In genomic region chr3:126402836-126403235, GRCm38 (mm10) we compare ENCODE assay signal across 8 mouse cellular contexts. TPM values are rescaled to one million over a fixed set of nuclear protein-coding genes. Genes with fewer than 3 reads are reported as not detected.
DNase-seq lines count a peak whose midpoint lies in the region; ATAC-seq and TF ChIP-seq lines count a peak whose summit lies in the region.

No protein-coding gene starts in this region.

- WGBS in forebrain, embryonic 12.5 days: 35% methylated on average over 3 of the region's 3 CpGs
- 32% methylated on average over 3 of the region's 3 CpGs for WGBS in hindbrain, embryonic 11.5 days
- WGBS in lung, embryonic 16.5 days: 23% methylated on average over 3 of the region's 3 CpGs

- H3K4me2 ChIP-seq in forebrain, embryonic 12.5 days: no peak overlapping the region
- no peak overlapping the region for H3K4me2 ChIP-seq in hindbrain, embryonic 11.5 days (replicated peaks; ENCODE audit: low read depth, low read length)
- H3K4me2 ChIP-seq in lung, embryonic 16.5 days (ENCODE audit: low read depth, low read length): no peak overlapping the region

- H3K9me3 ChIP-seq in MEL (replicated peaks; ENCODE audit: insufficient read depth, low read length): no peaks in the 10 kb centered on the region
- no peaks in the 10 kb centered on the region for H3K9me3 ChIP-seq in forebrain, embryonic 12.5 days
- no peaks in the 10 kb centered on the region for H3K9me3 ChIP-seq in hindbrain, embryonic 11.5 days (ENCODE audit: control insufficient read depth, low read length)
- no peaks in the 10 kb centered on the region for H3K9me3 ChIP-seq in lung, embryonic 16.5 days (ENCODE audit: control insufficient read depth, low read length)

- H3K4me3 ChIP-seq in MEL (ENCODE audit: control insufficient read depth in 1 of 2, insufficient read depth in 1 of 2, low read depth in 2 of 2, low read length in 2 of 2): no peak overlapping the region
- H3K4me3 ChIP-seq in forebrain, embryonic 12.5 days (replicated peaks): no peak overlapping the region
- no peak overlapping the region for H3K4me3 ChIP-seq in hindbrain, embryonic 11.5 days (ENCODE audit: low read depth, low read length)
- H3K4me3 ChIP-seq in lung, embryonic 16.5 days (ENCODE audit: low read length): no peak overlapping the region

- no peak for TF ChIP-seq EP300 in MEL (IDR thresholded peaks at IDR 0.05; ENCODE audit: low read depth in 1 of 2, low read length in 2 of 2)

- no peak overlapping the region for H3K9ac ChIP-seq in MEL (ENCODE audit: control insufficient read depth, low read depth, low read length, poor library complexity, severe bottlenecking)
- H3K9ac ChIP-seq in forebrain, embryonic 12.5 days: no peak overlapping the region
- no peak overlapping the region for H3K9ac ChIP-seq in hindbrain, embryonic 11.5 days (ENCODE audit: low read depth, low read length)
- H3K9ac ChIP-seq in lung, embryonic 16.5 days (ENCODE audit: low read length): no peak overlapping the region

- H3K36me3 ChIP-seq in MEL (ENCODE audit: control insufficient read depth in 1 of 2, insufficient read depth in 2 of 2, low read length in 2 of 2): no peaks in the 10 kb centered on the region; a peak in 1 of 4 replicates
- no peaks in the 10 kb centered on the region for H3K36me3 ChIP-seq in forebrain, embryonic 12.5 days (replicated peaks)
- H3K36me3 ChIP-seq in hindbrain, embryonic 11.5 days (ENCODE audit: control insufficient read depth, insufficient read depth, low read length): no peaks in the 10 kb centered on the region
- H3K36me3 ChIP-seq in lung, embryonic 16.5 days (ENCODE audit: control insufficient read depth, insufficient read depth, low read length): no peaks in the 10 kb centered on the region

- no peaks in the 10 kb centered on the region for H3K79me2 ChIP-seq in MEL (ENCODE audit: control insufficient read depth, insufficient read depth, low read length, poor library complexity)

- H3K27ac ChIP-seq in MEL (ENCODE audit: control insufficient read depth, low read depth, low read length): no peak overlapping the region
- H3K27ac ChIP-seq in forebrain, embryonic 12.5 days: no peak overlapping the region
- H3K27ac ChIP-seq in hindbrain, embryonic 11.5 days (ENCODE audit: low read depth, low read length): no peak overlapping the region
- no peak overlapping the region for H3K27ac ChIP-seq in lung, embryonic 16.5 days (ENCODE audit: low read length)

- no peaks in the 10 kb centered on the region for H3K4me1 ChIP-seq in MEL (ENCODE audit: control insufficient read depth in 1 of 2, insufficient read depth in 2 of 2, low read length in 2 of 2)
- no peaks in the 10 kb centered on the region; the same call in 1 of the 2 replicates for H3K4me1 ChIP-seq in forebrain, embryonic 12.5 days
- H3K4me1 ChIP-seq in hindbrain, embryonic 11.5 days (replicated peaks; ENCODE audit: control insufficient read depth, insufficient read depth, low read length): no peaks in the 10 kb centered on the region
- H3K4me1 ChIP-seq in lung, embryonic 16.5 days (replicated peaks; ENCODE audit: control insufficient read depth, insufficient read depth, low read length): no peaks in the 10 kb centered on the region

- peak; percentile 84 for TF ChIP-seq RAD21 in MEL (IDR thresholded peaks at IDR 0.05; ENCODE audit: low read depth, low read length)

- TF ChIP-seq POLR2A in MEL (IDR thresholded peaks at IDR 0.05; ENCODE audit: control insufficient read depth in 1 of 2, insufficient read depth in 1 of 2, low read depth in 1 of 2, low read length in 2 of 2, poor library complexity in 1 of 2): no peak

- TF ChIP-seq CTCF in MEL (IDR thresholded peaks at IDR 0.05 in 2 of 3, conservative IDR thresholded peaks at IDR 0.05 in 1 of 3; ENCODE audit: control insufficient read depth in 1 of 3, insufficient read depth in 1 of 3, low read depth in 2 of 3, low read length in 3 of 3, poor library complexity in 1 of 3, severe bottlenecking in 1 of 3): peak; percentile 45 to 81 (median 63)

- peak; percentile 65 for DNase-seq in MEL (ENCODE audit: low read depth, low spot score)
- DNase-seq in c-Kit-positive CD71-negative TER-119-negative erythroid progenitor cells, embryonic 14.5 days (ENCODE audit: low read depth): peak; percentile 46
- peak; percentile 86 for DNase-seq in hindbrain, embryonic 11.5 days (ENCODE audit: low spot score)
- DNase-seq in layer of hippocampus, adult 18-20 months (ENCODE audit: low spot score in 2 of 2): peak; percentile 54 to 88
- DNase-seq in right cerebral cortex, adult 18-20 months: peak; percentile 48
- DNase-seq in urinary bladder, postnatal 36 days (ENCODE audit: low spot score in 2 of 2): peak; percentile 64 to 71

- H3K27me3 ChIP-seq in MEL (ENCODE audit: control insufficient read depth in 1 of 2, insufficient read depth in 2 of 2, low read length in 2 of 2): no peaks in the 10 kb centered on the region
- no peaks in the 10 kb centered on the region for H3K27me3 ChIP-seq in forebrain, embryonic 12.5 days
- H3K27me3 ChIP-seq in hindbrain, embryonic 11.5 days (ENCODE audit: control insufficient read depth, insufficient read depth, low read length): no peaks in the 10 kb centered on the region
- no peaks in the 10 kb centered on the region for H3K27me3 ChIP-seq in lung, embryonic 16.5 days (ENCODE audit: control insufficient read depth, insufficient read depth, low read depth, low read length)

- peak; percentile 78 for ATAC-seq in forebrain, embryonic 12.5 days (ENCODE audit: low FRiP score)
- ATAC-seq in hindbrain, embryonic 11.5 days (ENCODE audit: low FRiP score): peak; percentile 81
- 0 out of 2 replicates have a peak, but pooled peaks have one; percentile 54 for ATAC-seq in lung, embryonic 16.5 days (ENCODE audit: low read depth)

TF ChIP-seq in MEL, 35 proteins besides CTCF, POLR2A, EP300 and RAD21:
- TF ChIP-seq ZC3H11A (IDR thresholded peaks at IDR 0.05; ENCODE audit: low read depth, low read length) (peak; percentile 75), ELF1 (IDR thresholded peaks at IDR 0.05; ENCODE audit: low read depth, low read length) (no peak), SMC3 (IDR thresholded peaks at IDR 0.05; ENCODE audit: low read depth, low read length) (peak; percentile 88)

RNA-seq across cellular contexts. Expression of gene Arsj, which starts 39.4 kb away (rescaled TPM):
- not detected in 2 replicates for total RNA-seq in MEL (2012; rRNA removed)
- not detected for polyA plus RNA-seq in MEL (2012; ENCODE audit: insufficient read depth in 1 of 2, insufficient read length in 2 of 2, low read depth in 1 of 2, low replicate concordance in 2 of 2, missing spikeins in 1 of 2)
- polyA plus RNA-seq in forebrain, embryonic 12.5 days (2016; fragmentation: Nextera tagmentation; extraction: Ambion mirVana): 0.22 and 0.27 TPM in 2 replicates
- 0.56 and 1.3 TPM in 2 replicates for polyA plus RNA-seq in hindbrain, embryonic 11.5 days (2014; fragmentation: Nextera tagmentation; extraction: Ambion mirVana)
- total RNA-seq in layer of hippocampus, adult 18-20 months (2021): 1 to 10 TPM; 3.9 to 4.2 TPM
- 0.94 and 1.4 TPM in 2 replicates for polyA plus RNA-seq in lung, embryonic 16.5 days (2015; fragmentation: Nextera tagmentation; extraction: Ambion mirVana)
